Mouse (Mus musculus) large intestine, adult 2 months (tissue): ENCODE measurements at regions not wholly inside any gene's neighbourhood (a gene's known extent, or its start where the extent isn't known, plus 50 kb on each side); places are given as distances from the start of the nearest gene placed in this dataset.

Experiments
- DNase-seq: peaks from one replicate; pipeline ENCODE4 v3.0.0-alpha.2; 2012; ENCODE audit warnings: low read depth, low spot score
- WGBS: fragments of 180-500 bp; shearing (Covaris S2); methylation state at CpG from one replicate; pipeline ENCODE4 v1.1.7; 2018; 5-methylcytosine and 5-hydroxymethylcytosine counted together

GRCm38 (mm10) chr15:60762071-60762470, 91.5 kb downstream of the Fam84b start:
- WGBS = 54% methylated on average over 2 of the region's 2 CpGs
- DNase-seq = no peak

- no peak for DNase-seq
- 33% methylated on average over 6 of the region's 6 CpGs for WGBS
These were observed 93.6 kb downstream of the Fam84b start for GRCm38 (mm10) chr15:60760015-60760437.

- no peak for DNase-seq
- WGBS = 83% methylated on average over 5 of the region's 5 CpGs
These were observed 99.3 kb downstream of the Fam84b start for GRCm38 (mm10) chr15:60754246-60754645.

- no peak for DNase-seq
- WGBS = 56% methylated on average over 2 of the region's 2 CpGs
These were observed 114.0 kb downstream of the Fam84b start for GRCm38 (mm10) chr15:60739598-60739997.

GRCm38 (mm10) chr15:60738258-60738657, 115.3 kb downstream of the Fam84b start:
- no peak for DNase-seq

GRCm38 (mm10) chr15:60732416-60732815, 121.2 kb downstream of the Fam84b start:
- no peak for DNase-seq

More at GRCm38 (mm10) chr15:60738258-60738657, 115.3 kb downstream of the Fam84b start:
- WGBS = 64% methylated on average over 3 of the region's 3 CpGs

GRCm38 (mm10) chr15:60728754-60729153, 124.8 kb downstream of the Fam84b start:
- no peak for DNase-seq
- 68% methylated on average over 9 of the region's 9 CpGs for WGBS

- WGBS = 65% methylated on average over 4 of the region's 4 CpGs
- no peak for DNase-seq
These were observed 125.2 kb downstream of the Fam84b start for GRCm38 (mm10) chr15:60728337-60728736.

GRCm38 (mm10) chr15:60719332-60719731, 134.2 kb downstream of the Fam84b start:
- WGBS = 93% methylated on average over 5 of the region's 5 CpGs
- no peak for DNase-seq

- DNase-seq = no peak
These were observed 144.9 kb downstream of the Fam84b start for GRCm38 (mm10) chr15:60708678-60709077.

GRCm38 (mm10) chr15:60706009-60706408, 147.6 kb downstream of the Fam84b start:
- no peak for DNase-seq
- 43% methylated on average over 4 of the region's 4 CpGs for WGBS

- DNase-seq = no peak
These were observed 152.3 kb downstream of the Fam84b start for GRCm38 (mm10) chr15:60701273-60701672.

GRCm38 (mm10) chr15:60694746-60695145, 158.8 kb downstream of the Fam84b start:
- 85% methylated on average over 3 of the region's 3 CpGs for WGBS
- no peak for DNase-seq

- 67% methylated on average over 7 of the region's 7 CpGs for WGBS
- no peak for DNase-seq
These were observed 159.7 kb downstream of the Fam84b start for GRCm38 (mm10) chr15:60693751-60694500.

GRCm38 (mm10) chr15:60692718-60693597, 160.6 kb downstream of the Fam84b start:
- no peak for DNase-seq
- 83% methylated on average over 6 of the region's 6 CpGs for WGBS

- DNase-seq = no peak
- WGBS = 47% methylated on average over 3 of the region's 3 CpGs
These were observed 161.4 kb downstream of the Fam84b start for GRCm38 (mm10) chr15:60692149-60692548.

- 32% methylated on average over 3 of the region's 3 CpGs for WGBS
- peak; percentile 63 for DNase-seq
These were observed 176.2 kb downstream of the Fam84b start for GRCm38 (mm10) chr15:60677397-60677796.

GRCm38 (mm10) chr15:60657572-60657971, 196.0 kb downstream of the Fam84b start:
- DNase-seq = no peak
- whole genome bisulfite sequencing = 78% methylated on average over 7 of the region's 7 CpGs

- WGBS = 65% methylated on average over 3 of the region's 3 CpGs
- no peak for DNase-seq
These were observed 198.5 kb downstream of the Fam84b start for GRCm38 (mm10) chr15:60655113-60655512.

GRCm38 (mm10) chr15:60649252-60649651, 204.3 kb downstream of the Fam84b start:
- no peak for DNase-seq

GRCm38 (mm10) chr15:60641770-60642169, 211.8 kb downstream of the Fam84b start:
- DNase-seq = no peak
- 64% methylated on average over 1 of the region's 1 CpGs for WGBS

More at GRCm38 (mm10) chr15:60649252-60649651, 204.3 kb downstream of the Fam84b start:
- WGBS = 76% methylated on average over 2 of the region's 2 CpGs
